Mouse (Mus musculus) skeletal muscle tissue, postnatal 0 days (tissue): Measurements from ENCODE around the gene Cds2. TPM values are rescaled to one million over a fixed set of nuclear protein-coding genes. Genes with fewer than 3 reads are reported as not detected.

Source experiments
- polyA plus RNA-seq: library from polyadenylated mRNA; unstranded; fragments of >200 nt; fragmentation: Nextera tagmentation; extraction: Ambion mirVana; gene quantifications from 2 replicates; pipeline ENCODE4 v1.2.1, GENCODE M21; 2015

Gene Cds2
- polyA plus RNA-seq = 10.4 and 15.2 TPM in 2 replicates

DNA sequence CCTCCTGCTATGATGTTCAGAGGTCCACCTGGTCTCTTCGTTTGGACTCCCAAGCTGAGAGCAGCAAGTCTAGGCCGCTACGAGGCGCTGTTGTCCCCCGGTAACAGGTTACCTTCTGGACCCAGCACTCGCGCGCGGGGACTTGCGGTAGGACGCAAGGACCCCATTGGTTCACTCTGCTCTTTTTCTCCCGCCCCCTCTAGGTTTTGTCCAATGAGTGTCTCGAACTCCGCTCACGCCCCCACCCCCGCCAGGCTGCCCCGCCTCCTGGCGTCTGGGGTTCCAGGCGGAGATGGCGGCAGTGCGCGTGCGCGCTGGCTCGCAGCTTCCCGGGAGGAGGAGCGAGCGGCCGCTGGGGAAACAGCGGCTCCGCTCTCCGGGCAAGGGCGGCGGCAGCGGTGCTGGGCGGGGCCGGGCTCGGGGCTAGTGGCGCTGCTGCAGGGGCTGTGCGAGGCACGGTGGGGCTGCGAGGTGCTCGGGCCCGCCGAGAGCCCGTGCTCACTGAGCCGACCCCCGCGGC is at the start of gene Cds2:
Gene Cds2 (plus strand): TSS at position 270 of the 520 bp plus-strand sequence.

DNA sequence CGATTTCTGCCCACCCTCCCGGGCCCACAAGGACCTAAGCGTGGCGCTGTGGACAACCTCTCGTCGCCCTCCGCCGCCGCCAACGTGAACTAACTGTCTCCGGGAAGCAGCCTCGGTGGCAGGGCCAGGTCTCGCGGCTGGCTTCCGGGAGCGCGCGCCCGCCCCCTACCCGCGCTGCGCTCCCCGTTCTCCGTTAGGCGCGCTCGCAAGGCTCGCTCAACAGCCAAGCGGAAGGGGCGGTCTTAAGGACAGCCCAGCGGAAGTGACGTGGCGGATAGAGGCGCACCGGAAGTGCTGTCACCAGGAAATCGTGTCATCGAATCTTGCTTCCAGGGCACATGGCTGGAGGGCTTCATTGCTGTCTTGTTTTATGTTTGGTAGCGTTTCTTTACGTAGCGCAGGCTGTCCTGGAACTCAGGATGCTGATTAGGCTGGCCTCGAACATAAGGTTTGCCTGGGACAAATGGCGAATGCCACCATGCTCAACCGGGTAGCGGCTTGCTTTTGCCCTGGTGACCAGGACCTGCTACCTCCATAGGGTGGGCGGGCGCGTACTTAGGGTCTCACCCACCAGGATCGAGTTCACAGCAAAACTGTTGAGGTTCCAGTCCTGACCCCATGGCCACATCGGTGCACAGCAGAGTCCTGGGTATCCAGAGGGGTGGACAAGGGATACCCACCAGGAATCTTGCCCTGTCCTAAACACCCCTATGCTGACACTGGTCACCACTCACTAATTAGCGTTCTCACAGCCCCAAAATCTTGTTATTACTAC is 15.2 kb upstream of the Cds2 start, which contains the start of gene Tmem230:
Gene Tmem230 (minus strand): TSS at position 269 of the 775 bp plus-strand sequence.

DNA sequence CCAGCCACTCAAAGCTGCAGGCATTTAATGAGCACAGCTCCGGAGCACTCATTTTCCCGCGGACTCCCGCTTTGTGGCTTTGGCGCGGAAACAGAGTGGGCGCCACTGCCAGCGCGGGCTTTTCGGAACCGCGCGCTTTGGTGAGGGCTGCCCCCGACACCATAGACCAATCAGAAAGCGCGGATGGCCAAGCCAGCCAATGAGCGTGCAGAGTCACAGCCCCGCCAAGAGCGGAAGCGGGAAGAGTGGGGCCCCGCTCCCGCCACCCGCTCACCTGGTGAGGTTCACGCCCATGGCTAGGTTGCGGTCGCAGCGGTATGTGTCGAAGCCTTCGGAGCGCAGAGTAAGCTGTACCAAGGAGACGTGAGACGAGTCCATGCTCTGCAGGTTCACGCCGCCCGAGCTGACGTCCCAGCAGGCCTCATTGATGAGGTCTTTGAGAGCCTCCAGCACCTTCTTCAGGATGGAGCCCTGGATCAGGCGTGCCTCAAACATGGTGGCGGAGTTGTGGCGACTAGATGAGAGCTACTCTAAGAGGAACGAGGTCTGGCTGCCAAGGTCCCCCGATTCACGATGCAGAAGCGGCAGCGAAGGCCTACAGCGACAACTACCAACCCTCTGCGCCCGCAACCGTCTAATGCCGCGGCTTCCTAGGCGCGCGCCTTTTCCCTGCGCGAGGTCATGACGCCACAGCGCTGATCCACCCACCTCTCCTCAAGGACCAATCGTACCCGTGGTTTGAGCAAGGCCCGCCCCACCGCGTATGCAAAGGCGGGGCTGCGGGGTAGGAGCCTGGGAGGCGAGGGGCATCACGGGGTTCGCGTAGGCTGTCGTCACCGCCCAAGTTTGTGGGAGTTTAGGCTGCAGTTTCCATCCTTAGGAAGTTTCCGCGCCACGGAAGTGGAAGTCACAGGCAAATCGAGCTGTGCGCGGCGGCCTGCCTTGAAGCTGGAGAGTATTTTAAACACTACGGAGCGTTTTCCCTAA is 10.1 kb upstream of the Cds2 start, which contains the start of gene Pcna:
Gene Pcna (minus strand): TSS at position 773 of the 987 bp plus-strand sequence.

Other genes starting within 250 kb of the Cds2 start
- 7.2 and 7.8 TPM in 2 replicates for gene Rassf2, start 232.9 kb upstream of the Cds2 start, polyA plus RNA-seq
- gene Slc23a2, start 118.0 kb upstream of the Cds2 start, polyA plus RNA-seq = 5.5 TPM in 2 replicates
- 36.9 and 38.5 TPM in 2 replicates for gene Tmem230, start 15.3 kb upstream of the Cds2 start, polyA plus RNA-seq
- gene Pcna, start 9.8 kb upstream of the Cds2 start, polyA plus RNA-seq = 53.7 and 67.3 TPM in 2 replicates
- 0.06 and 0.07 TPM in 2 replicates for gene Prokr2, start 122.3 kb downstream of the Cds2 start, polyA plus RNA-seq